In the genomic region with DNA sequence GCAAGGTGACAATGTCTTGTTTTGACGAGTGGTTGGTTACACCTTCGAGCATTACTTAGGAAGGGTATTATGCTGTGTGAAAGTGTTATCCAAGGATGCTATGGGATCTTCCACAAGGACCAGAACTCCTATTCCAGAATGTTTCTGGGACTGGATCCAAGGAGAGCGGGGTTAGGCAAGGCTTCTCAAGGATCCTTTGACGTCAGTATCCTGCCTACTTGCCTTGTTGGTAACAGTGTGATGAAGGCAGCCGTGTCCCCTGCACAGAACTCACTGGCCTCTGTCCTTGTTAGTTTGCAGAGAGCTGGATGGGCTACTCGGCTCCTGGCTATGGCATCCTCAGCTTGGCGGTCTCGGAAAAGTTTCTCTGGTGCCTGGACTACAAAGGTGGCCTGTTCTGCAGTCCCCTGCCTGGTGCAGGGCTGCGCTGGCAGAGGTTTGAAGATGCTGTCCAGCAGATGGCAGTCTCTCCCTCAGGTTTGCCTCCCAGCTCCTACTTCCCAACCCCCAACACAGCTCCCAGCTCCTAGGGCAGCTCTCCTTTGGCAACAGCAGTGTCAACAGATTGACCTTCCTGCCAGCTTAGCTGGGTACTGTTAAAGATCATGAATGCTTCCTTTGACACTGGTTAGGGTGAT, we compare ENCODE assay signal across 8 mouse cellular contexts. TPM values are rescaled to one million over a fixed set of nuclear protein-coding genes. Genes with fewer than 3 reads are reported as not detected.
DNase-seq lines count a peak whose midpoint lies in the region; ATAC-seq and TF ChIP-seq lines count a peak whose summit lies in the region.

No protein-coding gene starts in this region.

- ATAC-seq in embryonic facial prominence, embryonic 15.5 days (ENCODE audit: insufficient number of reproducible peaks, low FRiP score, low TSS enrichment, low read depth): peak; percentile 76; the same call in 1 of the 2 replicates
- peak; percentile 87 for ATAC-seq in limb, embryonic 13.5 days (ENCODE audit: low FRiP score, low read depth)
- peak; percentile 72 for ATAC-seq in midbrain, postnatal 0 days (ENCODE audit: low FRiP score)

- H3K4me2 ChIP-seq in embryonic facial prominence, embryonic 15.5 days (replicated peaks): no peak overlapping the region
- no peak overlapping the region for H3K4me2 ChIP-seq in limb, embryonic 13.5 days (replicated peaks)
- no peak overlapping the region for H3K4me2 ChIP-seq in midbrain, postnatal 0 days (ENCODE audit: low read depth, low read length, poor library complexity, severe bottlenecking)

- H3K36me3 ChIP-seq in embryonic facial prominence, embryonic 15.5 days: peaks cover 47% of the 10 kb centered on the region
- peaks cover 55% of the 10 kb centered on the region for H3K36me3 ChIP-seq in limb, embryonic 13.5 days
- H3K36me3 ChIP-seq in midbrain, postnatal 0 days (ENCODE audit: insufficient read depth, low read length): peaks cover 55% of the 10 kb centered on the region
- H3K36me3 ChIP-seq in splenic B cell, adult 2 months (ENCODE audit: control insufficient read depth, insufficient read depth, low read length, poor library complexity, severe bottlenecking): no peaks in the 10 kb centered on the region

- no peaks in the 10 kb centered on the region for H3K27me3 ChIP-seq in embryonic facial prominence, embryonic 15.5 days
- H3K27me3 ChIP-seq in limb, embryonic 13.5 days: no peaks in the 10 kb centered on the region
- H3K27me3 ChIP-seq in midbrain, postnatal 0 days (ENCODE audit: insufficient read depth, low read length): no peaks in the 10 kb centered on the region
- no peaks in the 10 kb centered on the region for H3K27me3 ChIP-seq in splenic B cell, adult 2 months (ENCODE audit: control insufficient read depth, insufficient read depth, low read length, poor library complexity, severe bottlenecking)

- no peak overlapping the region for H3K4me3 ChIP-seq in bone marrow, adult 2 months (replicated peaks; ENCODE audit: control insufficient read depth, low read depth, low read length)
- no peak overlapping the region for H3K4me3 ChIP-seq in embryonic facial prominence, embryonic 15.5 days (replicated peaks)
- no peak overlapping the region for H3K4me3 ChIP-seq in limb, embryonic 13.5 days
- H3K4me3 ChIP-seq in midbrain, postnatal 0 days (ENCODE audit: low read depth, low read length): no peak overlapping the region

- no peaks in the 10 kb centered on the region for H3K9me3 ChIP-seq in embryonic facial prominence, embryonic 15.5 days (replicated peaks)
- H3K9me3 ChIP-seq in limb, embryonic 13.5 days: no peaks in the 10 kb centered on the region
- H3K9me3 ChIP-seq in midbrain, postnatal 0 days (ENCODE audit: low read length): no peaks in the 10 kb centered on the region

- peak; percentile 74 for DNase-seq in A20 (ENCODE audit: low read depth, low spot score)
- peak; percentile 70 to 78 for DNase-seq in heart, adult 9 months (ENCODE audit: low spot score in 2 of 2)
- peak; percentile 89 for DNase-seq in kidney, adult 9 months
- DNase-seq in midbrain, postnatal 0 days (ENCODE audit: low spot score): peak; percentile 91
- DNase-seq in splenic B cell, adult 2 months (ENCODE audit: low read depth, low spot score): peak; percentile 81

- no peak overlapping the region for H3K27ac ChIP-seq in bone marrow, adult 2 months (ENCODE audit: control insufficient read depth, insufficient read depth, low read depth, low read length, poor library complexity)
- H3K27ac ChIP-seq in embryonic facial prominence, embryonic 15.5 days (replicated peaks): no peak overlapping the region
- H3K27ac ChIP-seq in limb, embryonic 13.5 days: peak overlapping the region; percentile 22; the same call in 1 of the 2 replicates
- no peak overlapping the region for H3K27ac ChIP-seq in midbrain, postnatal 0 days (ENCODE audit: low read depth, low read length)

- no peak for TF ChIP-seq POLR2A in bone marrow, adult 2 months (IDR thresholded peaks at IDR 0.05; ENCODE audit: borderline replicate concordance, control insufficient read depth, low read depth, low read length)

- H3K9ac ChIP-seq in embryonic facial prominence, embryonic 15.5 days: no peak overlapping the region
- H3K9ac ChIP-seq in limb, embryonic 13.5 days: no peak overlapping the region
- no peak overlapping the region for H3K9ac ChIP-seq in midbrain, postnatal 0 days (replicated peaks; ENCODE audit: low read length, poor library complexity, severe bottlenecking)

- TF ChIP-seq CTCF in bone marrow, adult 2 months (IDR thresholded peaks at IDR 0.05; ENCODE audit: control insufficient read depth, insufficient read depth, low read length): peak; percentile 96
- TF ChIP-seq CTCF in midbrain, postnatal 0 days (IDR thresholded peaks at IDR 0.05): peak; percentile 84

- WGBS in bone marrow, adult 2 months: 70% methylated on average over 9 of the region's 9 CpGs
- 57% methylated on average over 9 of the region's 9 CpGs for WGBS in embryonic facial prominence, embryonic 15.5 days
- 55% methylated on average over 9 of the region's 9 CpGs for WGBS in limb, embryonic 13.5 days
- WGBS in midbrain, postnatal 0 days: 67% methylated on average over 9 of the region's 9 CpGs

- no peaks in the 10 kb centered on the region for H3K4me1 ChIP-seq in bone marrow, adult 2 months (ENCODE audit: control insufficient read depth, insufficient read depth, low read length)
- peaks cover 5% of the 10 kb centered on the region; the same call in 1 of the 2 replicates for H3K4me1 ChIP-seq in embryonic facial prominence, embryonic 15.5 days
- 0 out of 2 replicates have a peak, but pooled peaks cover 4% of the 10 kb centered on the region for H3K4me1 ChIP-seq in limb, embryonic 13.5 days
- H3K4me1 ChIP-seq in midbrain, postnatal 0 days (ENCODE audit: insufficient read depth, low read length): no peaks in the 10 kb centered on the region

RNA-seq across cellular contexts. Expression of a gene that starts 42.7 kb away (rescaled TPM):
- 19.7 and 28.6 TPM in 2 replicates for polyA plus RNA-seq in bone marrow, adult 2 months (2011; ENCODE audit: insufficient read depth, insufficient read length, low replicate concordance, missing spikeins)
- 16.6 and 17.6 TPM in 2 replicates for polyA plus RNA-seq in embryonic facial prominence, embryonic 15.5 days (2015; fragmentation: Nextera tagmentation; extraction: Ambion mirVana)
- polyA plus RNA-seq in limb, embryonic 13.5 days (2015; fragmentation: Nextera tagmentation; extraction: Ambion mirVana): 14.1 and 16.3 TPM in 2 replicates
- 11.8 and 14.0 TPM in 2 replicates for total RNA-seq in midbrain, postnatal 0 days (2014; rRNA removed)
- polyA plus RNA-seq in midbrain, postnatal 0 days (2015; fragmentation: Nextera tagmentation; extraction: Ambion mirVana): 12.1 and 13.4 TPM in 2 replicates

RNA-seq across cellular contexts. Expression of a gene that starts 47.0 kb away (rescaled TPM):
- 3.6 and 6.1 TPM in 2 replicates for polyA plus RNA-seq in bone marrow, adult 2 months (2011; ENCODE audit: insufficient read depth, insufficient read length, low replicate concordance, missing spikeins)
- 4.2 and 5.2 TPM in 2 replicates for polyA plus RNA-seq in embryonic facial prominence, embryonic 15.5 days (2015; fragmentation: Nextera tagmentation; extraction: Ambion mirVana)
- 4.4 and 4.9 TPM in 2 replicates for polyA plus RNA-seq in limb, embryonic 13.5 days (2015; fragmentation: Nextera tagmentation; extraction: Ambion mirVana)
- total RNA-seq in midbrain, postnatal 0 days (2014; rRNA removed): 22.9 and 23.6 TPM in 2 replicates
- polyA plus RNA-seq in midbrain, postnatal 0 days (2015; fragmentation: Nextera tagmentation; extraction: Ambion mirVana): 4.8 and 4.9 TPM in 2 replicates

RNA-seq across cellular contexts. Expression of a gene that starts 47.2 kb away (rescaled TPM):
- 30.1 and 37.1 TPM in 2 replicates for polyA plus RNA-seq in bone marrow, adult 2 months (2011; ENCODE audit: insufficient read depth, insufficient read length, low replicate concordance, missing spikeins)
- polyA plus RNA-seq in embryonic facial prominence, embryonic 15.5 days (2015; fragmentation: Nextera tagmentation; extraction: Ambion mirVana): 68.4 and 72.8 TPM in 2 replicates
- 69.0 and 73.4 TPM in 2 replicates for polyA plus RNA-seq in limb, embryonic 13.5 days (2015; fragmentation: Nextera tagmentation; extraction: Ambion mirVana)
- 105 and 153 TPM in 2 replicates for total RNA-seq in midbrain, postnatal 0 days (2014; rRNA removed)
- polyA plus RNA-seq in midbrain, postnatal 0 days (2015; fragmentation: Nextera tagmentation; extraction: Ambion mirVana): 91.3 and 99.0 TPM in 2 replicates
